Mouse (Mus musculus) urinary bladder, postnatal 36 days (tissue): ENCODE measurements around the gene Kif23.

ENCODE experiments used
- DNase-seq, 2 experiments: peaks; one replicate each; pipeline ENCODE4 v3.0.0; 2022; ENCODE audit warnings: low spot score in 2 of 2, mixed read lengths in 1 of 2

Kif23 gene

DNA sequence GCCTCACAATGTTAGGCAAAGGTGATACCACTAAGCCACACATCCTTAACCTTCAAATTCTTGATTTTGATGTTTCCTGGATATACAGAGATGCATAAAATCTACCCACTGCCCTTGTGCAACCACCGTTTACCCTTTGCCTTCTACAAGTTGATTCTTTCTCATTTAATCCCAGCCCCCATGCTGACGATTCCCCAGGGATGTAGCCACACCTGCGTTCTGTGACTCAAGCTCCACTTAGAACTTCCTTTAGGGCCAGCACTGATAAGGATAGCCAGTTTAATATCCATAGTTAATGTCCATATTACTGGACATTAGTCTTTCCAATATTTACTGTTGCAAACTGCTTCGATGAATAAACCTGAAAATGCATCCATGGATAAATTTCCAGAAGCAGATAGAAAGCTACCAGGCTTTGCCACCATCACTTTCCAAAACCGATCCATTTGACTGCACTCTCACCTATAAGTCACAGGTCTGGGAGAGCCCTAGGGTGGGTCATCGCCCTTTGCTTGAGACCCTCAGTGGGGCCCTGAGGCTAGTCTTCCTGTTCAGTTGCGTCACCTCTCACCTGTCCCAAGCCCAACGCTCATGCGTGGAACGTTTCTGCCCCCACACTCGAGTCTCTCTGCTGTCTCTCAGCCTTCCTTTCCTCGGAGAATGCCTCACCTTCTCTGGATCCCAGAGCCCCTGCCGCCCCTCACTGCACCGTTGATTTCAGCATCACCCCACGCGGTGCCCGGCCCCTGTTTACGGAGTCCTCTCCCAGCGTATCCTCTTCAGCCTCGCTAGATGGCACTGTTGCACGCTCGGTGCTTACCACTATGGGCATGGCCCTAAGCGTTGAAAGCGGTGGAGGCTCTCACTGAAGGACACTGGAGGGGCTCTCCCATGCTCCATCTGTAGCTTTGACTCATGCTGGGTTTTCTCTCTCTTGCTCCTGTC lies 1.1 kb upstream of the Kif23 start:
- peak; percentile 71 to 77 for DNase-seq

- DNase-seq, result no peak
Observed at GRCm38 (mm10) chr9:61945973-61946611, 482 bp downstream of the Kif23 start.

GRCm38 (mm10) chr9:61941054-61941453 lies 5.5 kb downstream of the Kif23 start:
- DNase-seq, result no peak

GRCm38 (mm10) chr9:61933333-61933732 lies 13.2 kb downstream of the Kif23 start:
- DNase-seq, result no peak

DNA sequence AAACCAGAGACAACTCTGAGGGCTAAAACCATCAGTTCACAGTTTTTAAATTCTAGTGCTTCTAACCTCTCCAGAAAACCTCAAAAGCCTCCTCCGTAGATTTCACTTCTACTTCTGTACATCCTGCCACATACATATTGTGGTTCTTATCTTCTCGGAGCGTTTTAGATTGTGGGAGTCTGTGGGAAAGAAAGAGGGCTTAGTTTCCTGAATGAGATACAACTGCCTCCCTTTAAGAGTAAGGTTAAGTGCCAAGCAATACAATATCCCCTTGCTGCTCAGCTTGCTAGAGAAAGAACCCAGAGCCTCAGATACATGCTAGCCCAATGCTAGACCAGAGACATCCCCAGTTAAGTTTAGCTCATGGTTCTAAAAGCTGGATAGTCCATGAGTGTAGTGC lies 14.6 kb downstream of the Kif23 start:
- DNase-seq, result no peak

GRCm38 (mm10) chr9:61925086-61925660 lies 21.4 kb downstream of the Kif23 start:
- no peak for DNase-seq

DNA sequence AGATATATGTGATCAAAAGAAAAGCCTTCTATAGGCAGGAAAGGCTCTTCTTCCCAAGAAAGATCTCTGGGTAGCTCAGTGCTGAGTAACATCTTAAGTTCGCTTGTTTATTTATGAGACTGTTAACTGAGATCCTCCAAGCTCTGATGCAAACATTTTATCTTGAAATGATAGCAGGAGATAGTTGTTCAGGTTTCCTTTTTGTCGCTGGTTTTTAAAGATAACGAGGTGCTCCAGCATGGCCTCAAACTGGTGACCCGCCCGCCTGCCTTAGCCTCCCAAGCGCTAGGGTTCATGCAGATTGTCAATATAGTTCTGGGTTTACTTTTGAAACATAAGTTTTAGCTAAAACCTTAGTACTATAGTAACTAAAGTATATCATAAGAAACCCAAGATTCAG lies 26.2 kb downstream of the Kif23 start:
- DNase-seq, result no peak

DNA sequence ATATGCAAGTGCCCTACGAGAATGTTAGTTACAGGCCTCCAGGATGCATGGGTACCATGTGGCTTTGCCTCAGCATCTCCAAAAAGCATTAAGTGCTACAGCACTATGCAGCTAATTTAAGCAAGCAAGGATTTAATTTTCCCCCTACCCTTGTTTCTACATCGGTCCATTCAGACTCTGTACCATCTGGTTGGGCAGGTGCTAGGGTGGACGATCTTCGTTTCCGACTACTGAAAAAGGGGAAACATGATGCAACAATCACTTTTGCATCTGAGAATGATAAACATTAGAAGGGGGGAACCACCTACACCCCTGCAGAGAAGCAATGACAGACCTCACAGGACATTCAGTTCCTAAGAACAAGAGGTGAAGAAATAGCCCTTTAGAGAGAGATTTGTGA lies 27.1 kb downstream of the Kif23 start:
- no peak for DNase-seq

DNA sequence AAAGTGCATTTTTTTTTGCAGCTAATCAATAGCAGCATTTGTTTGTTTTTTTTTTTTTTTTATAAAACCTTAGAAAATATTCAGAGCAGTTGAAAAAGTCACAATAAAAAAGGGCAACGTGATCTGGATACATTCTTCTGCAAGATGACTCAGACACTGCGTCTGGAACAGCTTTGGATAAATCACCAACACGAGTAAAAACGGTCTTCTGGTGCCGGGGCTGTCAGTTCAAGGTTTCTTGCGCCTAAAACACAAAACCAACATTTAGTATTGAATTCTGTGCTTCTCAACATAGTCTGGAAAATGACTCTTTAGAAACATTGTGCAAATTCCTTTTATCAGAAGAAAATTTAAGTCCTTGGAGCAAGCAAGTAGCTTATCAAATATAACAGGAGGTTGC lies 29.1 kb downstream of the Kif23 start:
- no peak for DNase-seq

GRCm38 (mm10) chr9:61916986-61917385 lies 29.6 kb downstream of the Kif23 start:
- no peak for DNase-seq

DNA sequence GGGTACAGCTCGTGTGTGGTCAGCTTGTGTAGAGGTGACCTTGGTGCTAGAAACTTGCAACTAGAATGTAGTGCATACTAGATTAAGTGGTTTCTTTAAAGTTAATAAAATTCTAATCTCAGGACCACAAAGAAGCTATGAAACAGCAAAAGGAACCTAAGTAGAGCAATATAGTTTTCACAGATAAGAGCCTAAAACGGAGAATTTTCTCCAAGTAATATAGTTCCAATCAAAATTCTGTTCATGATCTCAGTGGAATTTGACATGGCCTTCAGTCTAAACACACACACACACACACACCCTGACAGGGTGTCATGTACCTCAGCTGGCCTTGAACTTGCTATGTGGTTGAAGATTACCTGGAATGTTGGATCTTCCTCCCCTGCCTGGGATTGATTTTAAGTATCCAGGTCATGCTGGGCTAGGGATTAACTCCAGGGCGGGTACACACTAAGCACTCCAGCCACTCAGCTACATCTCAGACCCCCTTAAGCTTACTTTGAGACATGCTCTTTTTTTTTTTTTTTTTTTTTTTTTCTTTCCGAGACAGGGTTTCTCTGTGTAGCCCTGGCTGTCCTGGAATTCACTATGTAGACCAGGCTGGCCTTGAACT lies 31.1 kb downstream of the Kif23 start:
- DNase-seq, result no peak

GRCm38 (mm10) chr9:61914917-61915300 lies 31.7 kb downstream of the Kif23 start:
- no peak for DNase-seq

DNA sequence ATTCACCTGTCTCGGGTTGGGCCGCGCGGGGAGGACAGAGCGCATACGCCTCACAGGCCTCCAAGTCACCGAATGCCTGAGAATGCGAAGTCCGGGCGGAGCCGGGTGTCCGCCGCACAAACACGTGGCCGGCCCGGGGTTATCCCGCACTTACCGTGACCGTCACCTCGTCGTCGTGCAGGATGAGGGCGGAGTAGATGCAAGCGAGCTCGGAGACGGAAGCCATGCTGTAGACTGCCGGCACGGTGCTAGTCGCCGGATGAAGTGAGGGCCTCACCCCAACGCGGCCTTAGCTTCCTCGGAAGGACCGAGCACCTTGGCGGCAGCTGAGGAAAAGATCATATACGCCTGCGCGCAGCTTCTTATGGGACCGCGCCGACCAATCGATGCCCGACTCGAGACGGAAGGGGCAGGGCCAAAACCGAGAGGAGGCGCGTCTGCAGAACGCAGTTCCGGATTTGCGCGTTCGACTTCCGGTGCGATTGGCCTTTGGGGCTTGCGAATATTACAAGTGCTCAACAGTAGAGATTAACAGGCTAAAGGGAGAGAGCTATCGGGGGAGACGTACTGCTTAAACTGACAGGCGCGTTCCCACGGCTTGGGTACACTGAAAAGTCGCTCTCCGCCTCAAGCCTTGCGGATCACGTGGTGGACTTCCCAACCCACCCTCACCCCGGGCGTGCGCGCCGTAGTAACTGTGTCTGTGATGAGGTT lies 32.2 kb downstream of the Kif23 start, which contains the start of gene Rplp1:
Rplp1 (minus strand) TSS at position 340 of the 714 bp plus-strand sequence.
- DNase-seq, result peak; percentile 93 to 96

- no peak for DNase-seq
Observed at GRCm38 (mm10) chr9:61911300-61912128, 35.1 kb downstream of the Kif23 start.

DNA sequence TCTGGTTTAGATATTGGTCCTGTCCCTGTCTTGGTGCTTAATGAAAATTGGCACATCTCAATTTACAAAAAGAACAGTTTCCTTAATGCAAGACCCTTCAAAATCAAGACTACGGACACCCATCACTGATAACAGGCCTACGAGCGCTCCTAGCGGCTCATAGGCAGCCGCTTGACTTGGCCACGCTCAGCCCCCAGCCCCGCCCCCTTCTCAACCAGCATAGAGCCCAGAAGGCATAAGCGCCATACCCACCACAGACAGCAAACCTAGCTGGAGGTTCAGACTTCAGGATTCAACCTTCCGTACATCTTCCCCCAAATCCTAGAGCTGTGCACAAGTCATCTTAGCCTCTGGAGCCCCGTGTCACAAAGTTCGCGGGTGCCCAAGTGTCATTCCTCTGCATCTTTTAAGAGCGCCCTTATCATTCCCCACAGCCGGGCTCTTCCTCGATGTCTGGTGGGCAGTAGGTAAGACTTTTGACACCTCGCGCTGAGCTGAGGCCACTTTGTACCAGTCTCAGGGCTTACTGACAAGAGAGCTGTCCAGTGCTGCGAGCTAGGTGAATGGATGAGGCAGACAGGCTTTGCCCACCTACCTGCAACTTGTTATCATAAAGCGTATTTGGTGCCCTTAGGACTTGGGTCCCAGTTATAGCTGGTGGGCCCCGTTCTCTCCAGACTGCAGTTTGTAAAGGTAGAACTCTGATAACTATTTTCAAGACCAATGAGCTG lies 35.9 kb downstream of the Kif23 start:
- no peak for DNase-seq

GRCm38 (mm10) chr9:61909633-61910032 lies 36.9 kb downstream of the Kif23 start:
- DNase-seq, result no peak

- DNase-seq, result no peak
Observed at GRCm38 (mm10) chr9:61908832-61909407, 37.7 kb downstream of the Kif23 start.

GRCm38 (mm10) chr9:61908341-61908740 lies 38.2 kb downstream of the Kif23 start:
- no peak for DNase-seq

GRCm38 (mm10) chr9:61907621-61908295 lies 38.8 kb downstream of the Kif23 start:
- DNase-seq, result no peak
